Mouse (Mus musculus) CH12F3 (cell line): ENCODE measurements around the gene Fto.

Experiments
- in situ Hi-C: fragments of 300-500 bp; cut with MboI; formaldehyde crosslinking; loops from 2 replicates; pipeline ENCODE4 v1.14.3; 2020; ENCODE audit warnings: low sequenced_read_pairs

Gene Fto

DNA sequence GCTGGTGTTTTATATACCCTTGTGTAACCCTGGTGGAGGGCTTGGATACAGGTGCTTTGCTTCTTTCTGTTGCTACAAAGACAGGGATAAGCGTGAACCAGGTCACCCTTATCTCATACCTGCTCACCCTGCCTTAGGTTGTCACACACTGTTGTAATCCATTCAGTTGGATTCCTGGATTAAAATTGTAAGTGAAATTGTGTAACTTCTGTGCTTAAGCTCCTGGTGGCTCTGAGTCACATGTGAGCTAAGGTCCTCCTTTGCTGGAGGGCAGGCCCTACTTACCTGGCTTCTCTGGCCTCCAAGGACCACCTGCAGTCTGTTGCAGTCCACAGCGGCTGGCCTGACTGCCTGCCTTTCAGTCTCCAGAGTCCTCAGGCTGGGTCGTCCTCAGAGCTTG lies 71.1 kb downstream of the Fto start:
- in situ Hi-C loops, result no loop called here

DNA sequence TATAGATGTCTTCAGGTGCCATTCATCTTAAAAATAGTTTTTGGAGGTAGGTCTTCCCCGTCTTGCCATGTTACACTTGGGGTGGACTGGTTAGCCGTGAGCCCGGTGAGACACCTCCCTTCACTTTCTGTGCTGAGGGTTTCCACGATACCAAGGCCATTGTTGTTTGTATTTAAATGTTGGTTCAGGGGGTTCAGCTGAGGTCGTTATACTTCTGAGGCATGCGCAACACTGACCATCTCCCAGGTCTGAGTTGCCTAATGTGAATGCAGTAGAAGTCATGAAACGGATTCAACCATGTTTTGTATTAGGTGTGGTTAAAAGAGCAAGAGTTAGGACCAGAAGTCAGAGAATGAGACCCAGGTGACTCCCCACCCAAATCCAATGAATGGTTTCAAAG lies 72.5 kb downstream of the Fto start:
- in situ Hi-C loops, result no loop called here

DNA sequence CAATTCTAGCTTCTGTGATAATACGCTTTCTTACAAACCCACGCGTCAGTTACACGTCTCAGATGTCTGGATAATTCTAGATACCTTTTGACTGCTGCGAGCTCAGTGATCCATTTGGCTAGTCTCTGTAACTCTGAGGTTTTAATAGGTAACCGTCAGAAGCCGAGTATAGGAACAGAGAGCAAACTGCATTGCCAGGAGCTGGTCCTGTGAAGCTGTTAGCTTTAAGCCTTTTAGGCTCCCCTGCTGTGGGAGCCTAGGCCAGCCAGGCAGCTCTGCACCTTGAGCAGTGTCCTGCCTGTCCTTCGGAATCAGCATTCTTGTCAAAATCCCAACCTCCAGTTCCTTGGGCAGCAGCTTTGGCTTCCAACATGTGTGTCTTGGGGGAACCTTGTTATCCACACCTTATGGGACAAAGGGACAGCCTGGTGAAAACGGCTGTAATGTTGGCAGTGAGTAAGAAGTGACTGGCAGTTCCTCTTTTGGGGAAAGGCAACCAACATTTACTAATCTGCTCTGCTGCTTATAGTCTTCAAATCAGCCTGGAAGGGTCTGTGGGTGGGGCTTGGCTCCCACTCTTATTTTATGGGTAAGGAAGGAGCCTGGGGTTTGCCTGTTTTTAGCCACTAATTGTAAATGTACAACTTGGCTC lies 77.2 kb downstream of the Fto start:
- in situ Hi-C loops, result no loop called here

DNA sequence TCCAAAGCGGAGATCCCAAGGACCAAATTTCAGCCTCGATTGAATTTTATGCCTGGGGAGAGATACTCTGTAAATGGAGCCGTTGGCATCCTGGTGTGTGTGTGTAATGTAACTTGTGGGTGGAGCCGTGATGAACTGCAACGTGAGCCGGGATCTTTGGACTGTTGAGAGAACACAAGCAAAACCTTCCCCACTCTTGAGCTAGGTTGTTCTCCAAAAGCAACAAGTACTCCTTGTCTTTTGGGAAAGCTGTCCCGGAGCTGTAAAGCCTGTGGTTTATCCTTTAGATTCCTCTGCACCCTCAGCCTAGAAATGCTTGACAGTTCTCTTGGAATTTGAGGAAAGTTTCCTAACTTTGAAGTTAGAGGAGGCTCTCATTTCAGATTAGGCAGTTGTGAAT lies 78.9 kb downstream of the Fto start:
- in situ Hi-C loops, result no loop called here

DNA sequence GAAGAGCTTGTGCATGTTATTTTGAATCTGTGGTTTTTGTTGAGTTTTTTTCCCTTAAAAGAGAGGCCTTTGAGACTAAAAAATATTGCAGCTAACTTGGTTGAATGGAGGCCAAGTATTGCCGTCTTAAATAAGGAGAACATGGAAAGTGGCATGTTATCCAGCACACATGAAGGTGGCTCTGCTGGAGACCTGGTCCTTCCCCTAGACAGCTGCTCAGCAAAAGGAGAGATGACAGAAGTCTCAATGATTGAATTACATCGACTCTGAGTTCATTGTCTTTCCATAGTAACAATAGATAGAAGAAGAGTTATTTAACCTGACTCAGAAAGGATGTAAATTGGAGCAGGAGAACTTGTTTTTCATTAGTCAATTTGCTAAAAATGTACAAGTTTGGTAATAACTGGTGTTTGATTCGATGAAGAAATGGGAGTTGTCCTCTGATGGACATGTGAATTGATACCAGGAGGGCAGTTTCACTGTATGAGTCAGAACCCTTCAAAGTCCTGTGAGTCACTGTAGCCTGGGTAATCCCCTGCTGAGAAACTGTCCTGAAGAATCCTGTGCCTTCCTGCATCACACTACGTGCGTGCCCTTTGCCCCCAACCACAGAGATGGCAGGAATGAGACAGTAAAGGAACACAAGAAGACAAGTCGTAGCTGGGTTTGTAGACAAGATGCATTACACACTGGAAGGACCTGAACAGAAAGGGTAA lies 82.2 kb downstream of the Fto start:
- in situ Hi-C loops, result no loop called here

DNA sequence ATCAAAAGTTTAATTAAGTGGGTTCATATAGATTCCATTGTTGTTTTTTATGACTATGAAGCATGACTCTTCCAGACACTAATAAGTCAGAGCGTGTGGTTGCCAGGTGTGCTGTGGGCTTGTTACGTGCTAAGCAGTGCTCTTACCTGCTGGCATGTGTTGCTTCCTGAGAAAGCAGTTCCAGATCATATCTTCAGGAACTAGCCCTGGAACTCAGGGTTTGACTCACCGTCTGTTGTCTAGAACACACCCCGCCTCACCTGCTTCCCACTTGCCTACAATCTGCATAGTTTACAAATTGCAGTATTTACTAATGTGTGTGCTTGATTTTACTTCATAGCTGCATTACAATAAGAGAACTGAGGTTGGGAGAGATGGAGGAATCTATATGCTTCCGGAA lies 84.7 kb downstream of the Fto start:
- in situ Hi-C loops, result no loop called here

DNA sequence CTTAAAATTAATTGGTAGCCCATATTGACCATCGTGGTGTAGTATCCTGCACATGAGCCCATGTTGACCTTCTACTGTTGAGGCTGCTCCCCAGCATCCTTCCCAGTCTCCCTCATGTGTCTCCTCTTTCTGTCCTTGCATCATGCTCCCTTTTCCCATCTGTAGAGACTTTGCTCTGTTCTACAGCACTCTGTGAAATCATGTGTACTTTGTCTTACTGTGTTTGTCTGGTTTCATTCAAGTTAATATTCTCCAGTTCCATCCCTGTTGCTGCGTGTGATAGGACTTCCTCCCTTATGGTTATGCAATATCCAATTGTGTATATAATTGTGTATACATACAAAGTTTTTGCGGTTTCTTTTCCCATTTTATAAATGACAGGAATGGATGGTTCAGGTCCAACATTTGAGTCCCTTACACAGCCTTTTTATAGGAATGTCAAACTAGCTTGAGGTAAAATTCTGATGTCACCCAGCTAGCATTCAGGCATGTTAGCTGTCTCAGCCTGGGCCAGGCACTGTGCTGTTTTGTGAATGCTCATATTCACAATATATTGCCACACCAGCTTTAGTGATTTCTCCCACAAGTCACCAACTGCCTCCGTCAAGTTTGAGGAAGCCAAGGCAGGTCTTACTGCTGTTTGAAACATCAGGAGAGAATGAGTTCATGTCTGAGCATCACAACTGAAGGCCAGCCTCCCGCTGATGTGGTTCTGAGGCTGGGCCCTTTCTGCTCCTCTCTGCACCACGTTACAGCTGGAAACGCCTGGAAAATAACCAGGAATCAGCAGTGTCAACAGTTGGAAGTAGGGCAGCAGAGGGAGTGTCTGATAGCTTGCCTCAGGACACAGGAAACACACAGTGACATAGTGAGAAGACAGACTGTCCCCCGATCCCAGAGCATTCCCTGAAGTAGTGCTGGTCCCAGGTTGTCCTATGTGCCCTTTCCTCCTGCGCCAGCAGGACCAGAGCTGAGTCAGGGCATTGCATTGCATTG lies 90.0 kb downstream of the Fto start:
- in situ Hi-C loops, result no loop called here

DNA sequence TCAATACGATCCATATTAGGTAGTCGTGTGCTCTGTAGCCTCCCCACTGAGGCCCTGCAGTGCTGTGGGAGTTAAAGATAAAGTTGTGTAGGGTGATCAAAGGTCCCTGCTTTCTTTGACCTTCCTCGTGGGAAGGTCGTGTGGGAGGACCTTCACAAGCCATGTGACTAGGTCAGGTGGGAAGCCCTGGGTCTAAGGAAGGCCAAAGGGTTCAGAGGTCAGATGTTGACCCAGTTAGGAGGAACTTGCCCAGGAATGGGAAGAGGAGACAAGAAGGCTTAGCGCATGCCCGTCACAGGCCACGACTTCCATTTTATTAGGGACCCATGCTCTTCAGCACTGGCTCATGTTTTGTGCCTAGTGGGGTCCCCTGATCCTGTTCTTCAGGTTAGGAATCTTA lies 91.0 kb downstream of the Fto start:
- in situ Hi-C loops, result no loop called here

DNA sequence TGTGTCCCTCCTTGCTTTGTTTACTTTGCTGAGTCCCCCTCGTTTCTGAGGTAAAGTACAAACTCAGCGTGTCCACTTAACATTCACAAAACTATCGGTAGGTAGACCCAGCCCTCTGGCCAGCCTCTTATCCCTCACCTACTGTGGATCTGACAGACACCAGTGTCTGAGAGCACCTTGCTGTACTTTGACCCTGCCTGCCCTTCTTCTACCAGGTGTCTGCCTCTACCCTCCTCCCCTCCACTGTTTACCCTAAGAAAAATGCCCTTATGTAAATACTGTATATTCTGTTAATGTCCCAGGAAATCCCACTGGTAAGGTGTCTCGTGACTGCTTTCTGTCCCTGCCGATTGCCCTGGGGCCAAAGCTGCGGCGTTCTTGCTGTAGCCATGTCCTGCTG lies 91.8 kb downstream of the Fto start:
- in situ Hi-C loops, result no loop called here

DNA sequence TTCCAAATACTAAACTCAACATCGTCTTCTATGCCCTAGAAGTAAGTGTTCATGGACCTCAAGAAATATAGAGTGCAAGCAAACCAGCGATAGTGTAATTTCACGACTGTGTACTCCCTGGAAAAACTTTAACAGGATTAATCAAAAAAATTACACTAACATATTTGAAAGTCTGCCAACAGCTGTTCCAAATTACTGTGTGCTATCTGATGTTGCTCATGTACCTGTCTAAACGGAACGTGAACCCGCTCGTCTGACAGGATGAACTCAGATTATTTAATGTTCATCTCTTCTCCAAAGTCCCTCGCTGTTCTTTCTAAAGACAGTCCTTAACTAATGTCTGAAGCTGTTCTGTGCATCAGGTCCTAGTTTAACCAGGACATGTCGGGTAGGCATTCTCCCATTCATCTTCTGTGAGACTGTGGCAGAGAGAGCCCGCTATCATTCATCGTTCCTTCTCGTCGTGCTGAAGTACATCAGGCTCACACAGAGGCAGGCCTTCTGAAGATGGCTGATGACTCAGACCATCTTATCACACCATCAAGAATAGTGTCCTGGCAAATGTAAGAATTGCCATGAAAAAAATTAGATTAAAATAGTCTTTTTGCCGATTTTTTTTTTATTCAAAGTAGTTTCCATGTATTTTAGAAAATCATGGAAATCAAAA lies 93.4 kb downstream of the Fto start:
- in situ Hi-C loops, result no loop called here

DNA sequence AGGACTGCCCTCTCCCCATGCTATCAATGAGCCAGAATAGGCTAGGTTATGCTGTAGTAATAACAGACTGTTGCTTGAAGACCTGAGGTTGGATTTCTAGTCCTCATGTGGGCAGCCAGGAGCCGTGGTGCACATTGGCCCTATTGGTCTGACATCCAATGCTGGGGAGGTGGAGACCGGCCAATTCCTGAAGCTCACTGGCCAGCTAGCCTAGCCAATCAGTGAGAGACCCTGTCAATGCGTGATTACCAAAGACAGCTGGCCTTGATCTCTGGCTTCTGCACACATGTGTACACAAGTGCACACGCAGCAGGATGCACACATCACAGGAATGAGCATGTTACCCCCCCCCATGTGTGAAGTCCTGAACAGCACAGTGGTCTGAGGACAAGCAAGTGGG lies 94.6 kb downstream of the Fto start:
- in situ Hi-C loops, result no loop called here

DNA sequence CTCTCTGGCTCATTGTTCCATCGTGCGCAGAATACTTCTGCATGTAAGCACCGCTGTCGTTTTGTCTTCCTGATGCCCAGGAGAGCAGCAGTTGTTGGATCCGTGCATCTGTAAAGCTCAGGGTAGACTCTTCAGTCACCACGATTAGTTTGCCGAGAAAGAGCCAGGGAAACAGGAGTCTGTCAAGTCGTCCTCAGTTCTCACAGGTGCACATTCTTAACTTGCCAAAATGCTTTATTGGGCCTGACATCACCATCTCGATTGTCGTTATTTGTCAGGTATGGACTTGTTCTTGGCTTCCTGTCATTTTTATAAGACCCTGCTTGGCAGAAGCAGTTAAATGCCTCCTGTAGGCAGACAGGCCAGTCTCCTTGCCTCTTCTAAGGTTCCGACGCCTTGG lies 96.7 kb downstream of the Fto start:
- in situ Hi-C loops, result no loop called here

DNA sequence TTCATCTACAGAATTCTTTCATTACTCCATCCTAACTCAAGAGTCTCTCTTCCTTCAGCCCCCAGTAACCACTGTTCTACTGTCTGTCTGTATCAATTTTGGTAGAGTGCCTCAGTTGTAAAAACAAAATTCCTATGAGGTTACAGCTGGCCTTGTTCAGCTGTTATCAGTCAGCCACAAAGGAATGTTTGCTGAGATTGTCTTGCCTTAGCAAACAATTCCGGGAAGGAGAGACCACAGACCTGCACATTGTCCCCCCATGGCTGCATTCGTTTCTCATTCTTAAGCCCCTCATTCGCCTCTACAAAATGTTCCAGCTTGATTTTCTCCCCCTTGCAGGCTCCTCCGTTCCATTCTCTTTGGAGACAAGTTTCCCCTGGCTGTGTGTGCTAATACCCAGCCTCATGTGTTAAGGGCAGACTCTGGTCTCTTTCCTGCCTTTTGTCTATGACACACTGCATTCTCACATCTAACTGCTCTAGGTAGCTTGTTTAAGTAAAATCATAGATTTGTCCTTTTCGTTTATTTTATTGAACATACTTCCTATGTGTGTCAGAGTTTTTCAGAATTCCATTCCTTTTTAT lies 111.3 kb downstream of the Fto start:
- in situ Hi-C loops, result no loop called here

DNA sequence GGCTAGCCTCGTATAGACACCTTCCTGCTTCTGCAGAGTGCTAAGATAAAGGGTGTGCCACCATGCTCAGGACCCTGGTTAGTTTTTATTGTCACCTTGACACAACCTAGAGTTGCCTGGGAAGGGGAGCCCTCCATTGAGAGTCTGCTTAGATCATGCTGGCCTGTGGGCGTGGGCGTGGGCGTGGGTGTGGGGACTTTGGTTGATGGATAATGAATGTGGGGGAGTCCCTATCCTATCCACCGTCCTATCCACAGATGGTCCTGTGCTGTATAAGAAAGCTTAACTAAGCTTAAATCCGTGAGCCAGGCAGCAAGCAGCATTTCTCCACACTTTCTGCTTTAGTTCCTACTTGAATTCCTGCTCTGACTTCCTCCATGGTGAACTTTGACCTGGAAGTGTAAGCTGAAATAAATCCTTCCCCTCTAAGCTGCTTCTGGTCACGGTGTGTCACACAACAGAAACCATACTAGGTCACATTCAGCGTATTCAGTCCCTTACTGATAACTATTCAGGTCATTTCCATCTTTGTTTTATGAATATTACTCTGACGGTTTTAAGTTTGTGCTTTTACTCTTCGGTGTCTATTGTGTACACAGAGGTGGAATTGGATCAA lies 112.0 kb downstream of the Fto start:
- in situ Hi-C loops, result no loop called here

DNA sequence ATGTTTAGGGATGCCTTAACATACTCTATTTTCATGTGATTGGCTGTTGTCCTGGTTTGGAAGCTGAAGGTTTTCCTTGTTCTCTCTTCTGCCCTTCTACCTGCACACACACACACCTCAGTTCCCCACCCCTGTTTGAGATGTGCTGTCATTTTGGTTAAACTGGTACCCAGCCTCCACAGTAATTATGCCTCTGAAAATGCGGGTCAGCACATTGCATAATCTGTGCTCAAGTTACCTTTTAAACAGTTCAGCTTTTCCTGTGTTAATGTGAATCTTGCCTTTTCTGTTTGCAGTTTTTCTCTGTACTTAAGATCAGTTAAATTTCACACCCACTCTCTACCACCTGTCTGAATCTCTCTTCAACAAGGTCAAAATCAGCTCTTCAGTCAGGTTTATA lies 113.2 kb downstream of the Fto start:
- in situ Hi-C loops, result no loop called here

DNA sequence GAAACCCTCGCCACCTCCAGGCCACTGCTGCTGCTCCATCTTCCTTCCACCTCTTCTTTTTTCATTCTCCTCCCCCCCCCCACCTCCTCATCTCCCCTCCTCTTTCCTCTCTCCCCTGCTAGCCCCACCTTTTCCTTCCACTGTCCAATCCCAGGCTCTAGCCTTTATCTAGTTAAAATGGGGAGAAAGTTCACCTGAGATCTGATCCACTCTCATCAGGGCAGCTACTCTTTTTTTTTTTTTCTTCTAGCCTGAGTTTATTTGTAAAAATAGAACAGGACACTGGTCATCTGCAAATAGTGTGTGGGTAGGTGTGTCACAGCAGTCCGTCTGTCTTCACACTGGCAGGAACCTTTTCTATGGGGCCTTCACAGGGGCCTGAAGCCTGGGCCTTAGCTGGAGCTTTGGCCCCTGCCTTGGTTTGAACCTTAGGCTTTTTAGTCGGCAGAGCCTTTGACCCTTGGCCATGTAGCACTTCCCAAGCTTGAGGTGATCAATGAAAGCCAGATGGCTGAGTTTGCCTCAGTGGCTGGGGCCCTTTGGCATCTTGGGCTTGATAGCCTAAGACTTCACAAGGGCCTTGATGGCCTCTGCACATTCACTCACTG lies 117.1 kb downstream of the Fto start:
- in situ Hi-C loops, result no loop called here

DNA sequence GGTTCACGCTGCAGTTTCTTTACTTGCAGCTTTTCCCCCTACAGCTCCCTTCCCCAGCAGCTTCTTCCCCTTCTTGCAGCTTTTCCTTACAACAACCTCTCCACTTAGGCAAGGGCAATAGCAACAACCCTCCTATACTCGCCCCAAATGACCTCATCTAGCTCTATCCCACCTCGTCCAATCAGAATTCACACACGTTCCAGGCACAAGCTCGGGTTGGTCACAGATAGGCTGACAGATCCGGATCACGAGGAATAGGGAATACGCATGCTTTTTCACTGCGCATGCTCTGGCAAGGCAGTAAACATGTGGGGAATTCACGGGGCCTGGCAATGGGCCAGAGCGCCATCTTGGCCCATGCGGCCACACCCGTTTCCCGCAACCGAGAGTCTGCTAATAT lies 122.7 kb downstream of the Fto start:
- in situ Hi-C loops, result no loop called here

DNA sequence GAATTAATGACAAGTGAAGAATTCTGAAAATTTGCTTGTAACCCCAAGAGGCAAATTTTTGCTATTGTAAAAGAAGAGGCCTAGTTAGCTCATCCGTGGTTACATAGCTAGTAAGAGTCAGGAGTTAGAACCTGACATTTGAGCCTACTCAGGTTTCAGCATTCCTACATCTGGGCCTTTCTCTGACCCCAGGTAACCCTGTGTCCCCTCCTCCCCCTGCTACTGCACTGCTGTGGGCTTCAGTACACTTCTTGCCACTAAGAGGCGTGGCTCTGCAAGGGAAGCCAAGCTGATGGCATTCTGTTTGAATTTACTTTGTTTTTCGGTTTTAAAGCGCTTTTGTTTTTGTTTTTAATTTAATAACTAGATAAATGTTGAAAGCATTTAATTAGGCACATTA lies 130.6 kb downstream of the Fto start:
- in situ Hi-C loops, result no loop called here

DNA sequence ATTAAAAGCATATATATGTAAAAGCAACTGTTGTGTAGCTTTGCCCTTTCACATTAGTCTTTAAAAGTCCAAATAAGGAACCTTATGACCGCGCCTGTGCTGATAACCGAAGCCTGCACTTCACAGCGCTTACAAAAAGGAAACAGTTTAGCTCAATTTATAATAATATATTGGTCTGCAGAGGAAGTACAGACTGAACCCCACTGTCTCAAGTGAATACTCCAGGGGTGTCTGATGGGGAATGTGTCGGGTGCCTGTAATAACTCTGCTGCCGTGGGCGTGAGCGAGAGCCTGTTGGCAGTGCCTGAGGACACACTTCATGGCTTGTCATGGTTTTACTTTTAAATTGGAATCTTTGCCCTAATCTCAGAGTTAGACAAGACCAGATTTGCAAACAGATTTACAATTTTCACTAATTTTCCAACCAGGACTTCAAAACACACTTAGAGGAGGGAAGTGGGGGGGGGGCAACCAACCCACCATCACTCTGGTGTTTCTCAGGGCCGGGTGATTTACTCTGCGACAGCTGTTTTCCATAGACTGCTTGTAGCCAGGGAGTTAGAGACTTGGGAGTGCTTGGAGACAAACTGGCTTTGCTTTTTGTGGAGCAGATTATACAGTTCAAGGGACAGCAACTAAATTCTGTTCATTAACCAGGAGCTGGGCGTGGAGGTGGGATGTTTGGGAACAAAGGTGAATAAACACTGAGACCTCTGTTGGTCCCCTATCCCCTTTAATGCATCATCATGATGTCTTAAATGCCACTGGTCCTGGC lies 131.5 kb downstream of the Fto start:
- in situ Hi-C loops, result no loop called here
